Mouse (Mus musculus): Measurements from ENCODE around the gene Gm21897. TPM values are rescaled to one million over a fixed set of nuclear protein-coding genes. Genes with fewer than 3 reads are reported as not detected.

Gene Gm21897
- not detected for polyA plus RNA-seq (2017; shearing (Covaris generic))

DNA sequence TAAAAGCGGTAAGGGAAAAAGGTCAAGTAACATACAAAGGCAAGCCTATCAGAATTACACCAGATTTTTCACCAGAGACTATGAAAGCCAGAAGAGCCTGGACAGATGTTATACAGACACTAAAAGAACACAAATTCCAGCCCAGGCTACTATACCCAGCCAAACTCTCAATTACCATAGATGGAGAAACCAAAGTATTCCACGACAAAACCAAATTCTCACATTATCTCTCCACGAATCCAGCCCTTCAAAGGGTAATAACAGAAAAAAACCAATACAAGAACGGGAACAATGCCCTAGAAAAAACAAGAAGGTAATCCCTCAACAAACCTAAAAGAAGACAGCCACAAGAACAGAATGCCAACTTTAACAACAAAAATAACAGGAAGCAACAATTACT lies at the start of gene Gm21897:
Gene Gm21897 (plus strand): TSS at position 301 of the 400 bp plus-strand sequence.

